Mouse (Mus musculus): ENCODE data around the gene Olfr1370.
"Not testable (repeated sequence)": the region's sequence is repeated elsewhere in the genome, so short reads cannot be mapped to it uniquely, and the experiment has no call there.

The Olfr1370 gene

GRCm38 (mm10) chr13:21074847-21075246 is at the start of gene Olfr1370:
Gene Olfr1370, minus strand, starts transcription at chr13:21074947.
- DNase-seq (ENCODE audit: low read depth): no peak

- DNase-seq (ENCODE audit: low read depth): no peak
Measured at GRCm38 (mm10) chr13:21114121-21114520, 39.4 kb upstream of the Olfr1370 start.

GRCm38 (mm10) chr13:21111183-21111582 is 36.4 kb upstream of the Olfr1370 start, which contains the start of gene Olfr1369-ps1:
Gene Olfr1369-ps1, plus strand, starts transcription at chr13:21111483.
- DNase-seq (ENCODE audit: low read depth): not testable (repeated sequence)

- DNase-seq (ENCODE audit: low read depth): no peak
Measured at GRCm38 (mm10) chr13:21110441-21110840, 35.7 kb upstream of the Olfr1370 start.

- no peak for DNase-seq (ENCODE audit: low read depth)
Measured at GRCm38 (mm10) chr13:21109759-21110158, 35.0 kb upstream of the Olfr1370 start.

- no peak for DNase-seq (ENCODE audit: low read depth)
Measured at GRCm38 (mm10) chr13:21082686-21083085, 7.9 kb upstream of the Olfr1370 start.

- no peak for DNase-seq (ENCODE audit: low read depth)
Measured at GRCm38 (mm10) chr13:21066021-21066420, 8.7 kb downstream of the Olfr1370 start.

- no peak for DNase-seq (ENCODE audit: low read depth)
Measured at GRCm38 (mm10) chr13:21050118-21050517, 24.6 kb downstream of the Olfr1370 start.

- DNase-seq (ENCODE audit: low read depth): no peak
Measured at GRCm38 (mm10) chr13:21040589-21041199, 34.1 kb downstream of the Olfr1370 start.

GRCm38 (mm10) chr13:21035981-21036380 is 38.8 kb downstream of the Olfr1370 start:
- no peak for DNase-seq (ENCODE audit: low read depth)

- no peak for DNase-seq (ENCODE audit: low read depth)
Measured at GRCm38 (mm10) chr13:21035011-21035410, 39.7 kb downstream of the Olfr1370 start.

GRCm38 (mm10) chr13:21033176-21033575 is 41.6 kb downstream of the Olfr1370 start:
- no peak for DNase-seq (ENCODE audit: low read depth)

- no peak for DNase-seq (ENCODE audit: low read depth)
Measured at GRCm38 (mm10) chr13:21024831-21025230, 49.9 kb downstream of the Olfr1370 start.
